Mouse (Mus musculus): ENCODE measurements around the gene Capn5.
A peak's percentile ranks its signal among the peaks of the same experiment; 100 is the strongest.

Gene Capn5

DNA sequence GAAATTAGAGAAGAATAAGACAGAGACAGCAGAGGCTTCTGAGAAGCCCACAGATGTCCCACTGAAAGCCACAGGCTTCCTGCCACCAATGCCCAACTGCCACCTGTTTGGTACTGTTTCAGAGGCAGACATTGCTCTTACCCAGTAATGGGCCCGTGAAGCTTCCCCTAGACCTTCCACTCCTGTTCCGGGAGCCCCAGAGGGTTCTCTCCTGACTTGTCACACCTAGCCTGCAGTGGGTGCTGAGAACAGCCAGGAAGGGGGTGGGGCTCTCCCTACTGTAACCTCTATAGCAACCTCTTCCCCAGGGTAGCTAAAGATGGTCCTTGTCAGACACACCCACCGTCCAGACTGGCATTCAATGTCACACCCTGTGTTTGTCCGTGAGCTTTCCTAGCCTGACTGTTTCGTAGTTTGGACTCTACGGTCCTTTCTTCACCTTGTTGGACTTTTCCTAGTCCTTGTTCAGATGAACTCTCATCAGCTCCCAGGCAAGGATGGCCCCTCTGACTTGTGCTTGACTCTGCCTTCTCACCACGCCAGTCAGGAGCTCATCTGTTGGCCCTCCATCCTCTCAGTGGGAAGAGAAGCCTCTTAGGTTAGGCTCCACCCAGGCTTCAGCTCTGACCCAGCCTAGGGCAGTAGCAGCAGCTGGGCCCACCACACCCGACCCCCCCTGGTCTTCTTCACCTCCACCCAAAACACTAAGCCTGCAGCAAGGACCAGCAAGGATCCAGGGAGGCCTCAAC, 1.6 kb downstream of the Capn5 start:
- DNase-seq, result no peak

DNA sequence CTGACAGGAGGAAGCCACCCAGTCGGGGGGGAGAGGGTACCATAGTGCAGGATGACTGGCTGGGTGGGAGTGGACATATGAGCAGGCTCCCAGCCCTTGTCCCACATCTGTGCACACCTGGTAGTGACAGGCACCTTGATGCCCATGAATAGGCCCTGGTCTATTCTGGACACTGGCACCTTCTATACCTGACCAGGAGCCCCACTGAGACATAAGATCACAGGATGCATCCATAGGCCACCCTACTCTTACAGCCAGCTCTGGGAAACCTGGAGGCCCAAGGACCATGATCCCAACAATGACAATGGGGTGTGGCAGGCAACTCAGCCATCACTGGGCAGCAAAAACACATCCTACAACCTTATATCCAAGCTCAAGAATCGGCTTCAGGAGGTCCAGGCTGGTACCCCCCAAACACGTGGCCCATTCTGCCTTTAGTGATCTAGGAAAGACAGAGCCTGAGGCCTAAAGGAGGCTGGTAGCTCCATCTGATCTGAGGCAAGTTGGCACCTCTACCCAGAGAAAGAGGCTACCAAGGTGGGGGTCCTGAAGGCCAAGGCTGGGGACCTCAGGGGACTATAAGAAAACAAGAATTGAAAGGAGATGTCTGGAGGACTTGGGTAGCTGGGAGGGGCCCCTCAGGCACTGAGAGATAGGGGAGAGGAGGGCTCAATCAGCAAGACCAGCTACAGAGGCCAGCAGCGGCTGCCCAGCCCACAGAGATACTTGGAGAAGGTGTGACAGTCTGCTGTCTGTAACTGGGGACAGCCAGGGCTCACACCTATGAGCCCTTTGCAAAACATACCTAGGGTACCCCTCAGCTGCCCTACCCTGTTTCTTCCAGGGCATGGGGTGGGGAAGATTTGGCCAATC, 3.0 kb downstream of the Capn5 start:
- no peak for DNase-seq

DNA sequence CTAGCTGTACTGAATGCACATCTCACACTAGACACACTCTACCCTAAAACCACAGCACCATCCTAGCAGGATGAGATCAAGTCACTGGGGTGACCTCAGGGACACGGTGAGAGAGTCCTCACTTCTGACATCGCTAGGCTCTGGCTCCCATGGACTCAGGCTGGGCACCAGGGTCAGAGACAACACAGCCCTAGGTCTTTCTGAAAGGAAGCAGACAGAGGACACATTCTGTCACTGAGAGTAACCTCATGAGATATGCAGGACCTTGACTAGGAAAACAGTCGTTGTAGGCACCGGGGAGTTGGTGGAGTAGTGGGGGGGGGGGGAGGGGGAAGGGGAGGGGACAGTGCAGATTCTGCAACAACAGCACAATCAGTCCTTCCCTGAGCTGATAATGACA, 4.7 kb downstream of the Capn5 start:
- no peak for DNase-seq

DNA sequence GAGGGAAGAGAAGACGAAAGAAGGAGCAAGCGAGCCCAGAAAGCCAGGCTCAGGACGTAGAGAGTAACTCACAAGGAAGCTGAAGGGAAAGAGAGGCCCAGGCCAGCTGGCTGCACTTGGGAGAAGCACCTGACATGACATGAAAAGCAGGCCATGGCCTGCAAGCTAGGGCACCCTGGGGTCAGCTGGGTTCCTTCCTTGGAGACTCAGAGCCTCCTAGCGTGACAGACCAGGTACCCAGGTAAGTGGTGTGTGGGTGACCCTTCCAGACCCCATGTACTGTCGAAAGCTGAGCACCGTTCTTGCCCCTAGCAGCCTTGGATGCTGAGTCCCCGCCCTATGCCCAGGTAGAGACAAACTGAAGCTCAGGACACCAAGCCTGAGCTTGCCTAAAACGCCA, 5.4 kb downstream of the Capn5 start:
- no peak for DNase-seq

DNA sequence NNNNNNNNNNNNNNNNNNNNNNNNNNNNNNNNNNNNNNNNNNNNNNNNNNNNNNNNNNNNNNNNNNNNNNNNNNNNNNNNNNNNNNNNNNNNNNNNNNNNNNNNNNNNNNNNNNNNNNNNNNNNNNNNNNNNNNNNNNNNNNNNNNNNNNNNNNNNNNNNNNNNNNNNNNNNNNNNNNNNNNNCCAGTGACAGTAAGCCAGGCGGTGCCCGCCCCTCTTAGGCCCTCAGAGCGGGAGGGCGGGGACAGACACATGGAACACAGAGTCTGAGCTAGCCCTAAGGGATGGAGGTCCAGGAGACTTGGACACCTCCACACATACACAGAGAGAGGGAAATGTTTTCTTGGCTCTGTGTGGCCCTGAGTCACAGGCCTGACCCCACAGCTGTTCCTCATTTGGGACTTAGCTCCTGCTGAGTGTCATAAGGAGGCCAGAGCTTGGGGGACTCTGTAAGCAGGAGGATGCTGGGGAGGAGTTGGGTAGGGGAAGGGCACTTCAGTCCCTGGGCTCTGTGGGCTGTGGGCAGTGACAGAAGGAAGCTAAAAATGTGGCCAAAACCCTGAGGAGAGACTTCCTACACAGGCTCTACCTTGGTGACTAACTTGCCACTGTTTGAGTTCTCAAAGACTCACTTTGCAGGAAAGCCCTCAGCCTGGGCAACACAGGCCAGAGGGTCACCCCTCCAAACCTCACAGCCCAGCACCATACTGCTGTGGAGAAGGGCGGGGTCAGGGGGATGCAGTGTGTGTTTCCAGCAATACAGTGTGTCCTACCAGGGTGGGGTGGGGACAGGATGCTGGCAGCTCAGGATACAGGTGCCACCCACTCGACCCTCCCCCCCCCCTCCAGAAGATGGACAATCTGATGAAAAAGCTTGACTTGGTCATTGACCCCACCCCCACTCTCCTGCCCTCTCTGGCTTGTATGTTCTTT, 6.7 kb downstream of the Capn5 start:
- no peak for DNase-seq

DNA sequence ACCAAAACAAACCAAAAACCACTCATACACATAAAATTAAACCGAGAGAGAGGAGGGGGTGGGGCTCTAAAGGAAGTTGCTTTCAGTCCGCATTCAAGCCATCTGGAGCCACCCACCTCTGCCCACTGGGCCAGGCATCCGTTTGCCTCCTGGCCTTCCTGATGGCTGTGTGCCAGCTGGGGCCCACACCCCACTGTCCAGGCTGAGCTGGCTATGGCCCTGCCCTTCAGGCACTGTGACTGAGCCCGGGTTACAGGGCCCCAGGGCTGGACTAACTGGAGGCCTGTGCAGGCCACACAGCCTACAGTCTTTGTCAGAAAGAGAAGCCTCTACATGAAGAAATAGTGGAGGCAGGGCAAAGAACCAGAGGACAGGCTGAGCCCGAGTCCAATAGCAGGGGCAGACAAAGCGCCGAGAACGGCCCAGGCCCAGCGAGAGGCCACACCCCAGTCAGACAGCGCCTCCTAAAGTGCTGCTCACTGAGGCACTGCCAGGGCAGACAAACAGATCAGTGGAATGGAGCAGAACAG, 13.0 kb downstream of the Capn5 start:
- DNase-seq, result peak in 1 of 2 experiments; percentile 71

DNA sequence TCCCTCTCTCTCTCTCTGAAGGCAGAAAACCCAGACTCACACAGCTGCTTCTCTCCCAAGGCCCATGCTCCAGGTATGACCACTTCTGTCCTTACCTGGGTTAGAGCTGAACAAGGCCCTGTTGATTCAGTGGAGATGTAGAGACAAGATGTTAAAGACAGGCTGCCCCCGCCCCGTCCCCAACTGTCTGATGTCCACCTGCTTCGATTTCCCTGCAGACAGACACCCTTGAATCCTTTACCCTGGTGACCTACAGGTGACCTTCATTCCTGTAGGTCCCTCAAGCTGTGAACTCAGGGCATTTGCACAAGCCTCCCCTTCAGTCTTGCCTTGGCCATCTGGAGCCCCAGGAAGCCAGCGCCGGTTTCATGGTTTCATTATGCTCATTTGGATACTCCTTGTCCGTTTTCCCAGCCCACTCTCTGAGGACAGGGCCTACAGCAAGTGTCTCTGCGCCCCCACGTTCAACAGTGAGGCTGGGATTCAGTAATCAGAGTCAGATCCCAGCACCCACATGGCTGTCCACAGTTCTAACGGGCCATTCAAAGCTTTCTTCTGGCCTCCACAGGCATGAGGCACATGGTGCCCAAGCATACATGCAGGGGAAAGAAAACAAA, 13.6 kb downstream of the Capn5 start:
- DNase-seq, result no peak

DNA sequence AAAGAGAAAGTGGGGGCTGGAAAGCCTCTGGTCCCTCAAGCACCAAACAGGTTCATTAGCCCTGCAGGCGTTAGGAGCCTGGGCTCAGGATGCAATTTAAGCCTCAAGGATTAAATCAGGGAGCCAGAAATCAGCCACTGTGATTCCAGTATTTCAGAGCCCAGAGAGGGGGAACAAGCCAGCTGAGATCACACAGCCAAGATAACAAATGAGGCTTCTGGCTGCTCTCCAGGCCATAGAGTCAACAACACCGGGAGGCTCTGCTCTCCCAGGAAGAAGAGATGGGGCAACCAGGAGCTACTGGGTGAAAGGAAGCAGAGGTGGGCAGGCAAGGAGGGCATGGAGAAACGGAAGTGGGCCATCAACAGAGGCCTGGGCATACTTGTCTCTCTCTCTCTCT, 14.4 kb downstream of the Capn5 start:
- peak in 1 of 2 experiments; percentile 38 for DNase-seq

DNA sequence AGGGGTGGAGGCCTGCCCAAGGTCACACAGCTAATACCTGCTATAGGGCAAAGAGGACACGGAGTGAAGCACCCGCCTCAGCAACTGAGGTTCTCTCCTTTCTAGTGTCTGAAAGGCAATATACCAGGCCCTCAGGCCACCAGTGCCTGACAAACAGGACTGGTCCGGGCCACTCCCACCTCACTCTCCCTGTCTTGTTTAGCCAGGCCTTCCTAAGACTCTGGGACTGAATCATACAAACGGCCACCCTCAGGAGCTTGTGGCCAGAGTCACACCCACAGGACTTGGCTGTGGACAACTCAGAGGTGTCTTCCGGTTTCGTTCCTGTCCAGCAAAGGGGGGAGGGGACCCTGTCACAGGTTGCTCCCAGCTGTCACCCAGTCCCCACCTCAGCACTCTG, 15.8 kb downstream of the Capn5 start:
- peak in 1 of 2 experiments; percentile 43 for DNase-seq

DNA sequence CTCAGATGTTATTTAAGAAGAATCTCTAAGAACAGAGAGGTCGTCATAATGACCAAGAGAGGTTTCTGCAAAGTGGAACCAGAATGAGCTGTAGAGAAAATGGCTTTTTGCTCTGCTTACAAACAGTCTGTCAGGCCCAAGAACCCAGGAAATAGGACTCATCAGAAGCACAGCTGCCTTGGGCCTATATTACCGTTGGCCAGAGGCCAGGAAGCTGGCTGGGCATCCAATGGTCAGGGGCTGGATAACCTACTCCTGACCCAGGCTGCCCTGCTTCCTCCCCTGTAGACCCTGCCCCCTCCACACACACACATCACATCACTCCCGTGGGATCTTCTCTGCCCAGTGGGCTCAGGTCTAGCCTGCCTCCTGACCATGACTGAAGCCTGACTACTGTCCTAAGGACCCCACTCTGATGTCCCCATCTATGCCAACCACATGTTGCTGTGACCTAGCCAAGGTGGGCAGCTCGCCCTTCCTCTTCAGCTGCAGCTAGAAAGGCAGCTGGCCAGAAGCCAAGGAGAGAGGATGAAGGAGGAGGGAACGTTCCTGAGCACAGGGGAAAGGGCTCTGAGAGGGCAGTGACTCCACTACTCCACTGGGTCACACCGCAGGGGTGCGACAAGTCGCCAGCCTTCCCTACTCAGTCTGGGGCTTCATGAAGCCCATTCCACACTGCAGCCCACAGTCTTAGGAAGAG, 17.9 kb downstream of the Capn5 start:
- peak; percentile 64 to 66 for DNase-seq

DNA sequence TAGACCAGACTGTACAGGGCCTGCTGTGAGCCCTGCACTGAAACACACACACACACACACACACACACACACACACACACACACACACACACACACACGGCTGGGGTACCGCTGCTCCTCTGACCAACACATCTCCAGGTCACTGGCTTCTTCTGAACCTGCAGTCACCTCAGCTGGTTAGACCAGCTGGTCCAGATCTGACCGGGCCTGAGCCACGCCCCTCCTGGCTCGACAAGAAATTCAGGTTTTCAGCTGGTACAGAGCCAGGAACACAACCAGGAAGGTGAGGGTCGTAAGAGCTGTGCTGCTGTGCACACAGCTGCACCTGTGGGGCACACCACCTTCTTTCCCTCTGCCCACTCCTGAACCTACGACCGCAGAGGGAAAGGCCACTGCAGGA, 19.6 kb downstream of the Capn5 start:
- peak; percentile 75 to 87 for DNase-seq

DNA sequence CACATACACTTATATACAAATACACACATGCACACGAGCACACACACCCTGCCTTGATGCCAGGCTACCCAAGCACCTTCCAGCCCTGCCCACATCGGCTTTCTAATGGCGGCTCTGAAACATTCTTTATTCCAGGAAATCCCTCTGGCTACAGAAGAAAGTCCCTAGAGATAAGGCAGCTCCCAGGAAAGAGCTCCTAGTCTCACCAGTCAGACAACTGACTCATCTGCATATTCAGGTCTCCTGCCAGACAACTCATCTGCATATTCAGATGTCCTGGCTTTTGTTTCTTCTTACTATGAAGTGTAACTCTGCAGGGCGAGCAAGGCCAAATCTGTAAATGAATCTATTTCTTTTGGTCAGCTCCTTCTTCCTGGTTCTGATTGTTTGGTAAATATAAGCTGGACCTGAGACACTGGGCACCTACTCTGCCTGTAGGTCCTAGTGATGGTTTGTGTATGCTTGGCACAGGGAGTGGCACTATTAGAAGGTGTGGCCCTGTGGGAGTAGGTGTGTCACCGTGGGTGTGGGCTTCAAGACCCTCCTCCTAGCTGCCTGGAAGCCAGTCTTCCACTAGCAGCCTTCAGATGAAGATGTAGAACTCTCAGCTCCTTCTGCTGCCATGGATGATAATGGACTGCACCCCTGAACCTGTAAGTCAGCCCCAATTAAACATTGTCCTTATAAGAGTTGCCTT, 20.3 kb downstream of the Capn5 start:
- DNase-seq, result no peak

DNA sequence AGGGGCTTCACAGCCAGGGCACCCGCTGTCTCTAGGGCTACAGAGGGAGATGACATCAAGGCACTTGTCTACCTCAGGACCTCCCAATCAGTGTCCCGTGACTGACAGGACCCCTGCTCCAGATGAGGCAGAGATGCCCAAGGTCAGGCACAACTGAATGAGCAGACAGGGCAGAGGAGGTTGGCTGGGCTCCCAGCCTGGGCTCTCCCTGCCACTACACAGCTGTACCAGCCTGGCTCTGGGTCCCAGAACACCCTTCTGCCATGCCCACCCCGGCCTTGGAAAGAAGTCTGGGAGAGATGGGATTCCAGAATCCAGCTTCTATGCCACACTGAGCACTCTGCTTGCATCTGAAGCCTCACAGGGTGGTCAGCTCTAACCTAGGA, 21.8 kb downstream of the Capn5 start:
- peak in 1 of 2 experiments; percentile 31 for DNase-seq

DNA sequence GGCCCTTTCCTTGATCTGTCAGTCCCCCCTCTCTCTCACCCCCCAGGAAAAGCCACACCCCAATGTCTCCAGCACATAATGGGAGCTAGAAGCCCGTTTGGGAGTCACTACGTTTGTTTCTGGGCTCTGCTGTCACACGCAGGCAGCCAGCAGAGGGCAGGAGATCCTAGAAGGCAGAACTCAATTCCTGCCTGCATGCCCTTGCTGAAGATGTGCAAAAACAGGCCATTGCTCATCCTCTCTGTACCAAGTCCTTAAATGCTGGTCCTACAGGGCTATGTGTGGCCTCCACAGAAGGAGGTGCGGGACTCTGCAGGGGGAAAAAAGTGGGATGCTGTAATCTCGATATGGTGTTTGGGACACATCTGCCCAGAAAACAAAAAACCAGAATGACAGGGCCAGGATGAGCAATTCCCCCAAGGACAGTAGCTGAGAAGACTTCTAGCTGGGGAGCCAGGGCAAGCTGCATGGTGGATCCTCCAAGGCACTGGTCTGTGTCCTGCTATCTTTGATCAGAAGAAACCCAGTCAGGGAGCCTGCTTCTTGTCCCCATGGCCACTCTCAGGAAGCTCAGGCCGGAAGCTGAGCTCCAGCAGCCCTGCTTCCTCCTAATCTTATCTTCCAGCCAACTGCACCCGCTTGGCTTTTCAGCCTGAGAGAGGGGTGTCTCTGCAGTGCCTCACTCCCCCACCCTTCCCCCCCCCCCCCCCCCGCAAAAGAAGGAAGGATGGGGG, 22.4 kb downstream of the Capn5 start:
- DNase-seq, result peak; percentile 77 to 85

DNA sequence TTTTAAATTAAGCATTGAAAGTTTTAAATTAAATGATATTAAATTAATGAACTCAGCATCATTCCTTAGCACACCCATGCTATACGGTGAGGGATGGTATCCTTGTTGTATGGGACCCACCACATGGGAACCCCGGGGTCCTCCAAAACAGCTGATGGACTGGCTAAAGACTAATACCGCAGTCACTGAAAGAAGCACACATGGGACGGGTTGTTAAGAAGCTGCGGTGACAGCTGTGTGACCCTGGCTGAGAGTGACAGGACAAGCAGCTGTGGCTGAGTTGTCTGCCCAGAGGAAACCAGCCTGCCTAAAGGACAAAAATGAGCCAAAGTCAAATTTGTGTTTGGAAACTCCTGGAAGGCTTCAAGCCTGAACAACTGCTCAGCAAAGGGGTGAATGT, 24.2 kb downstream of the Capn5 start:
- DNase-seq, result no peak

DNA sequence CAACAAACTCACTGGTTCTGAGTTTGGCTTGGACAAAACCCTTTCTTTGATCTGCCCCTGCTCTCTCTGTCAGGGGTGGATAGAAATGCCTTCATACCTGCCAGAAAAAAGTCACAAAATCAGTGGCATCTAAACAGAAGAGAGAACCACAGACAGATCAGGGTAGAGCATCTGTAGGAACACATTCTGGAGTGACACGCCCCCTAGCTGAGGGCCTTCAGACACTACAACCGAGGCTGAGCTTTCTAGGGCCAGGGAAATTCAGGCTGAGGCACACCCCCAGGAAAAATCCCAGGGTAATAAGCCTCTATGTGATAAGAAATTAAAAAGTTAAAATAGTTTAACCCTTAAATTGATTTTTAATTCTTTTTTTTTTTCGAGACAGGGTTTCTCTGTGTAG, 24.7 kb downstream of the Capn5 start:
- DNase-seq, result peak in 1 of 2 experiments; percentile 34

DNA sequence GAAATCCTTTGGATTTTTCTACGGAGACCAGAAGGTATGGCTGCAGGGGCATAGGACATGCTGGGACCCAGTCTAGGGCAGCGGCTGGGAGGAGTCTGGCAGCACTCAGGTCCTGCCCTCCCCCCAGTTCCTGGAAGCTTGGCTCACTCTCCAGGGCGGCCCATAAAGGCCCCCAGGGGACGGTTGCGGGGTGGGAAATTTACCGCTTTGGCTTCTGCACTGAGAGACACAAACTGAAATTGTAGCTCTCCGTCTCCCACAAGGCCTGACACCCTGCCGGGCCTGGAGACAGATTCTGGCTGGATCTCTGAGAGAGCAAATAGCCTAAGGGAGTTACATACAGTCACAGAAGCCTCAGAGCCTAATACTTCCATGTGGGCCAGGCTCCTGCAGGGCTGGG, 25.7 kb downstream of the Capn5 start:
- peak; percentile 48 to 65 for DNase-seq

DNA sequence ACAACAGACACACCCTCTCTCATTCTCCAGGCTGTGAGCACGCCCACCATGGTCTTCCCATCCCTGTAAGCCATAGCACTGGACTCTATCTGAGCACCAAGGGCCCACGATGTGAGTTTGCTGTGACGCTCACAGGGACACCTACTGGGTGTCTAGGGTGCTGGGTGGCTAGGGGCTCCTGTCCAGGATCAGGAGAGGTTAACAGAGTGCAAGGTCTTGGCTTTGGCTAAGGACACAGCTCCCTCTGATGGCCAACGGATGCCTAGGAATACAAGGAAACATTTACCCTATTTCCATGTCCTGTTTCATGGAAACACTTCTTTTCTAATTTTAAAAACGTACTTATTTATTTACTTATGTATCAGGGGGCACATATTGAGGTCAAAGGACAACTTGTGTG, 27.5 kb downstream of the Capn5 start:
- DNase-seq, result peak; percentile 46 to 54

DNA sequence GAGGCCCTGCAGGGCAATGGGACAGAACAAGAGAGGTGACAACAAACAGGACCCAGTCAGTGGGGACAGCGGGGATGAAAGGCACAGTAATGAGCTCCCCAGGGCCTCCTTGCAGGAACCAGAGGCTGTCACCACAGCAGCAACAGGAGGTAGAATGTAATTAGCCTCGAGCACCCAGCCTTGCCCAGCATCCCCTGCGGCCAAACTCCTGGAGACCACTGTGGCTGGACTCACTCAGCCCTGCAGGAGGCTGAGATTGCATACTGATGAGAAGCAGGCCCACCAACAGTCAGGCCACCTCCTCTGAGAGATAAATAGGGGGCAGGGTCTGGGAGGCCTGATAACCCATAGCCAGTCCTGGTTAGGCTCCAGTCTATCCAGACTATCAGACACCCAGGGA, 28.3 kb downstream of the Capn5 start:
- no peak for DNase-seq

DNA sequence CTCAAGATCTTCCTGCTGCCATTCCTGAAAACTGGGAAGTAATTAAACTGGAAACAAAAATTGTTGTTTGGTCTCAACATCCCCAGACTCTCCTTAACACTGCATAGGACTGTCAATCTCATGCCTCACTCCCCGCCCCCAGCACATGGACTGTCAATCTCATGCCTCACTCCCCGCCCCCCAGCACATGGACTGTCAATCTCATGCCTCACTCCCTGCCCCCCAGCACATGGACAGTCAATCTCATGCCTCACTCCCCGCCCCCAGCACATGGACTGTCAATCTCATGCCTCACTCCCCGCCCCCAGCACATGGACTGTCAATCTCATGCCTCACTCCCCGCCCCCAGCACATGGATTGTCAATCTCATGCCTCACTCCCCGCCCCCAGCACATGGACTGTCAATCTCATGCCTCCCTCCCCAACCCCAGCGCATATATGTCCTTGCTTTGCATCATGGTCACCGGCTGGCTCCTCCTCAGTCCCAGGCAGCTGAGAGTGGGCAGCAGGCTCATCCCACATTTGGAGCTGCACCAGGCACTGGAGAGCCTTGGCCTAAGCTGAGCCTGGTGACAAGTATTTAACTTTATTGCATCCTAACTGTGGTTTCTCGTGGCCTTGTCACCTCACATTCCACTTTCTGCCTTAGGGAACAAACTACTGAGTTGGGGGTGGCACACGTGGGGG, 29.2 kb downstream of the Capn5 start:
- DNase-seq, result peak in 1 of 2 experiments; percentile 30
